Mouse (Mus musculus): Measurements from ENCODE around the gene Clint1.

DNA sequence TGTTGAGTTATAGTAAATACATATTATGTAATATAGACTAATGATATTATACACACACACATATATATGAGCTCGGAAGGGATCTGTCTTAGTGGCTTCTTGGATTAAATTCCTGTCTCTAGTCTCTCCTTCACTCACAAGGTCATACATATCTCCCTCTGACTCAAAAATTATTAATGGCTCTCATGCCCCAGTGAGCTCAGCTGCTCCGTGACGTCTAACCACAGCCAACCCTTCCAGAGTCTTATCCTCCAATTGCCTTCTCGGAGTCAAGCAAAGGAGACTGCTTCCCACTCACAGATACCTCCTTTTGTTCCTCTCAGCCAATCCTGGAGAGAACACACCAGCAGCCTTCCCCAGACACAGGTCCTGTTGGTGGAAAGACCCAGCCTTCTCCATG lies 67.0 kb downstream of the Clint1 start:
- no peak for TF ChIP-seq CTCF (IDR thresholded peaks at IDR 0.05; ENCODE audit: extremely low read depth, insufficient read length, insufficient replicate concordance, low read depth, low read length)
- no peak for TF ChIP-seq POLR2A (IDR thresholded peaks at IDR 0.05; ENCODE audit: low read depth, low read length)

Measured in small intestine, adult 2 months (tissue).